In genomic region chr12:35462667-35463066, GRCm38 (mm10) we compare ENCODE assay signal across 29 mouse cellular contexts.
DNase-seq lines count a peak whose midpoint lies in the region; ATAC-seq and TF ChIP-seq lines count a peak whose summit lies in the region.
"Had no signal": no experiment of that assay in that cellular context is flagged by ENCODE, and none has a peak within 500 bp of the region (broad histone marks: within the 10 kb centered on the region; RNA-seq: fewer than 3 reads in every experiment).

No protein-coding gene starts in this region.

- H3K4me3 ChIP-seq in liver, postnatal 0 days (ENCODE audit: low read depth, low read length), result no peak overlapping the region
- H3K4me3 ChIP-seq in brown adipose tissue, adult 24 weeks (ENCODE audit: insufficient read depth, low read depth, low read length), result no peak overlapping the region
- H3K4me3 ChIP-seq in hindbrain, embryonic 13.5 days, result no peak overlapping the region
- H3K4me3 ChIP-seq: embryonic facial prominence, embryonic 13.5 days; forebrain, embryonic 10.5 days; liver, embryonic 15.5 days; lung, embryonic 15.5 days; megakaryocyte, embryonic 14.5 days; midbrain, embryonic 12.5 days; neural tube, embryonic 13.5 days had no signal

- no peak overlapping the region for H3K4me2 ChIP-seq in liver, postnatal 0 days (ENCODE audit: low read depth, low read length)
- no peak overlapping the region for H3K4me2 ChIP-seq in hindbrain, embryonic 13.5 days
- H3K4me2 ChIP-seq: embryonic facial prominence, embryonic 13.5 days; liver, embryonic 15.5 days; lung, embryonic 15.5 days; midbrain, embryonic 12.5 days; neural tube, embryonic 13.5 days had no signal

- H3K36me3 ChIP-seq in liver, postnatal 0 days (replicated peaks; ENCODE audit: insufficient read depth, low read length), result no peaks in the 10 kb centered on the region
- no peaks in the 10 kb centered on the region for H3K36me3 ChIP-seq in hindbrain, embryonic 13.5 days
- H3K36me3 ChIP-seq: embryonic facial prominence, embryonic 13.5 days; forebrain, embryonic 10.5 days; liver, embryonic 15.5 days; lung, embryonic 15.5 days; midbrain, embryonic 12.5 days; neural tube, embryonic 13.5 days had no signal

- H3K9me3 ChIP-seq in liver, postnatal 0 days (ENCODE audit: low read length), result no peaks in the 10 kb centered on the region
- no peaks in the 10 kb centered on the region for H3K9me3 ChIP-seq in hindbrain, embryonic 13.5 days
- H3K9me3 ChIP-seq: embryonic facial prominence, embryonic 13.5 days; forebrain, embryonic 10.5 days; liver, embryonic 15.5 days; lung, embryonic 15.5 days; megakaryocyte, embryonic 14.5 days; midbrain, embryonic 12.5 days; neural tube, embryonic 13.5 days had no signal

- 0 out of 2 replicates have a peak, but pooled peaks have one; percentile 13 for TF ChIP-seq EP300 in liver, postnatal 0 days (IDR thresholded peaks at IDR 0.05; ENCODE audit: low read depth)

- DNase-seq in liver, postnatal 0 days, result no peak
- DNase-seq in liver, result no peak
- no peak for DNase-seq in embryo, embryonic 9.5 days (ENCODE audit: extremely low spot score)
- DNase-seq: adrenal gland, adult 2 months; adrenal gland, postnatal 36 days; cerebellum, adult 11 months; cerebellum, adult 9-10 months; cerebellum, postnatal 36 days; embryo, embryonic 11 days; gastrocnemius, postnatal 36 days; heart, postnatal 14 days; layer of hippocampus, postnatal 36 days; left cerebral cortex, postnatal 4 days; right cerebral cortex, postnatal 4 days; thymus, postnatal 4 days had no signal

- H3K27me3 ChIP-seq in liver, postnatal 0 days (ENCODE audit: insufficient read depth, low read length), result no peaks in the 10 kb centered on the region
- H3K27me3 ChIP-seq in hindbrain, embryonic 13.5 days, result no peaks in the 10 kb centered on the region
- H3K27me3 ChIP-seq: embryonic facial prominence, embryonic 13.5 days; liver, embryonic 15.5 days; lung, embryonic 15.5 days; megakaryocyte, embryonic 14.5 days; midbrain, embryonic 12.5 days; neural tube, embryonic 13.5 days had no signal

- no peak for ATAC-seq in liver, postnatal 0 days
- ATAC-seq in megakaryocyte, adult 5-6 weeks (ENCODE audit: poor library complexity, severe bottlenecking), result peak; percentile 83
- no peak for ATAC-seq in hindbrain, embryonic 13.5 days (ENCODE audit: low FRiP score)
- ATAC-seq: activated CD4-positive, CD25-positive, alpha-beta regulatory T cell, adult 4 months; hindbrain, postnatal 0 days; intestine, embryonic 16.5 days had no signal

- no peak overlapping the region for H3K9ac ChIP-seq in liver, postnatal 0 days (replicated peaks)
- no peak overlapping the region for H3K9ac ChIP-seq in hindbrain, embryonic 13.5 days
- H3K9ac ChIP-seq: embryonic facial prominence, embryonic 13.5 days; liver, embryonic 15.5 days; lung, embryonic 15.5 days; midbrain, embryonic 12.5 days; neural tube, embryonic 13.5 days had no signal

- WGBS in liver, postnatal 0 days (ENCODE audit: insufficient replicate concordance), result 60% methylated on average over 6 of the region's 6 CpGs
- 85% methylated on average over 6 of the region's 6 CpGs for WGBS in hindbrain, embryonic 13.5 days

- H3K27ac ChIP-seq in liver, postnatal 0 days (ENCODE audit: low read depth), result no peak overlapping the region
- H3K27ac ChIP-seq in brown adipose tissue, adult 24 weeks (replicated peaks; ENCODE audit: low read depth, low read length), result peak overlapping the region; percentile 72
- no peak overlapping the region for H3K27ac ChIP-seq in hindbrain, embryonic 13.5 days
- H3K27ac ChIP-seq: embryonic facial prominence, embryonic 13.5 days; forebrain, embryonic 10.5 days; hindbrain, postnatal 0 days; kidney, postnatal 0 days; liver, embryonic 15.5 days; lung, embryonic 15.5 days; midbrain, embryonic 12.5 days; neural tube, embryonic 13.5 days had no signal

- H3K4me1 ChIP-seq in liver, postnatal 0 days (ENCODE audit: insufficient read depth), result no peaks in the 10 kb centered on the region
- H3K4me1 ChIP-seq in brown adipose tissue, adult 24 weeks (ENCODE audit: control insufficient read depth, insufficient read depth, insufficient read length, low read length), result peaks cover 6% of the 10 kb centered on the region
- H3K4me1 ChIP-seq in hindbrain, embryonic 13.5 days (replicated peaks), result no peaks in the 10 kb centered on the region
- H3K4me1 ChIP-seq: embryonic facial prominence, embryonic 13.5 days; forebrain, embryonic 10.5 days; liver, embryonic 15.5 days; lung, embryonic 15.5 days; midbrain, embryonic 12.5 days; neural tube, embryonic 13.5 days had no signal

- TF ChIP-seq CTCF in liver, postnatal 0 days (IDR thresholded peaks at IDR 0.05; ENCODE audit: low read depth), result no peak
